Mouse (Mus musculus): ENCODE results near the gene Ppef1. TPM values are rescaled to one million over a fixed set of nuclear protein-coding genes. Genes with fewer than 3 reads are reported as not detected.

Ppef1 gene
- polyA plus RNA-seq, 1 experiment from 2014 or later = not detected

- H3K4me2 ChIP-seq = no peak overlapping the region
- DNase-seq (ENCODE audit: low spot score) (no peak), ATAC-seq (replicated peaks; ENCODE audit: low FRiP score) (no peak)
- no peaks in the 10 kb centered on the region for H3K4me1 ChIP-seq (replicated peaks; ENCODE audit: control insufficient read depth, insufficient read depth, low read length)
- no peak overlapping the region for H3K4me3 ChIP-seq (ENCODE audit: low read depth, low read length)
- no peaks in the 10 kb centered on the region for H3K27me3 ChIP-seq (replicated peaks; ENCODE audit: control insufficient read depth, insufficient read depth, low read length)
- no peak overlapping the region for H3K27ac ChIP-seq (ENCODE audit: low read depth, low read length)
- H3K9ac ChIP-seq (ENCODE audit: low read depth, low read length) = no peak overlapping the region
- no peaks in the 10 kb centered on the region for H3K36me3 ChIP-seq (ENCODE audit: control insufficient read depth, insufficient read depth, low read length)
- no peaks in the 10 kb centered on the region for H3K9me3 ChIP-seq (ENCODE audit: control insufficient read depth, low read length)
- 45% methylated on average over 1 of the region's 1 CpGs for WGBS
Observed at GRCm38 (mm10) chrX:160745399-160745798, 9.8 kb upstream of the Ppef1 start.

DNA sequence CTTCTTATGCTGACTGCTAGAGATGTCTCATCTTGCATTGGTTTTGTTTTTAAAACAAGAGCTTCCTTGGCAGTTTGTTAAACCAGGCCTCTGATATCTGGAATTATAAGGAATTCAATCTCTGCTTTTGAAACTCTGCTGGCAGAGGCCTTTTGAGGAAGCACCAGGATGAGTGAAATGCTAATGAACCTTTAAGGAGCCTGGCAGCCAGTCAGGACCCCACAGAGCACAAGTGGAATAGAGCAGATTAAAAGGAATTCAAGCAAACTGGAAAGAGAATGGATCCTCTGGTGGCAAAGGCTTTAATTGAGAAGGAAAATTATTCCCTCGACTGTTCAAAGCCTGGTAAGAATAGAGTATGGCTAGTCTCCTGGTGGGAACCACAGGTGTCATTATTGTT, 36.4 kb downstream of the Ppef1 start:
- Histone ChIP-seq H3K4me1 (replicated peaks; ENCODE audit: control insufficient read depth, insufficient read depth, low read length) (no peaks in the 10 kb centered on the region), H3K27ac (ENCODE audit: low read depth, low read length) (no peak overlapping the region), H3K9ac (ENCODE audit: low read depth, low read length) (no peak overlapping the region), H3K27me3 (replicated peaks; ENCODE audit: control insufficient read depth, insufficient read depth, low read length) (peaks cover 11% of the 10 kb centered on the region; the same call in 1 of the 2 replicates), H3K4me3 (ENCODE audit: low read depth, low read length) (no peak overlapping the region), H3K36me3 (ENCODE audit: control insufficient read depth, insufficient read depth, low read length) (no peaks in the 10 kb centered on the region), H3K4me2 (no peak overlapping the region), H3K9me3 (ENCODE audit: control insufficient read depth, low read length) (no peaks in the 10 kb centered on the region)
- WGBS = 50% methylated on average over 1 of the region's 1 CpGs
- DNase-seq (ENCODE audit: low spot score) (no peak), ATAC-seq (replicated peaks; ENCODE audit: low FRiP score) (no peak)

DNA sequence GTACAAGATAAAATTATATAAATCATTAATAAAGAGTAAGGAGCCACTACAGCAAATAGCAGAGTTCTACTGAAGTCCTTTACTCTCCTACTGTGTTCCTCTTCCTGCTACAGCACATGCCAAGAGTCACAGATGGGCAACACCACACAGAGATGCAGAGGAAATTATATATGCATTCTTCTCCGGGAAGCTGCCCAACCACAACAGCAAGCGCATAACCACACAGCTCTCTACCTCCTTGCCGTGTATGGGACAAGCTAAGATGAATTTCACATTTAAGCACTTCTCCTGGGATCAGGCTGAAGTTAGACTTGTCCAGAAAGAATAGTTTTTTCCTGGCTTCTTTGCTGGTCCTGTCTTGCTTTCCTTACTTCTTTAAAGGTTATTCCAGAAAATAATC, 44.0 kb downstream of the Ppef1 start:
- no peaks in the 10 kb centered on the region for H3K9me3 ChIP-seq (ENCODE audit: control insufficient read depth, low read length)
- no peak overlapping the region for H3K4me3 ChIP-seq (ENCODE audit: low read depth, low read length)
- peaks cover 2% of the 10 kb centered on the region; the same call in 1 of the 2 replicates for H3K27me3 ChIP-seq (replicated peaks; ENCODE audit: control insufficient read depth, insufficient read depth, low read length)
- H3K9ac ChIP-seq (ENCODE audit: low read depth, low read length) = no peak overlapping the region
- no peaks in the 10 kb centered on the region for H3K36me3 ChIP-seq (ENCODE audit: control insufficient read depth, insufficient read depth, low read length)
- 80% methylated on average over 3 of the region's 3 CpGs for WGBS
- no peak overlapping the region for H3K27ac ChIP-seq (ENCODE audit: low read depth, low read length)
- no peak for DNase-seq (ENCODE audit: low spot score)
- ATAC-seq (replicated peaks; ENCODE audit: low FRiP score) = no peak
- no peak overlapping the region for H3K4me2 ChIP-seq
- no peaks in the 10 kb centered on the region for H3K4me1 ChIP-seq (replicated peaks; ENCODE audit: control insufficient read depth, insufficient read depth, low read length)

DNA sequence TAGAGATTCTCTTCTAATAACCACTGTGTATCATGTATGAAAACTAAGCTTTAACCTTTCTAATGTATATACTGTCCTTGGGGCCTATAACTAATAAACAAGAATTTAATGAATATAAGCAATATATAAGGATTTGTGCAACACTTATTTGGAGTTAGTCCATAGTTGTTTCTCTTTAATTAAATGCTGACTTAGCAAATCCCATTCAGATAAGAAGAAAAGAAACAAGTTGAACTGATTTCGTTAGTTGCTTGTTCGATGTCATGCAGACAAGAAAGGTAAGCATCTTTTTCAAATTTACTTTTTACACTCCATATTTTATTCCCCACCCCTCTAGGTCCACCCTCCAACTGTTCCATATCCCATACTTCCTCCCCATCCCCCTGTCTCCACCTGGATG, 45.5 kb downstream of the Ppef1 start:
- H3K36me3 ChIP-seq (ENCODE audit: control insufficient read depth, insufficient read depth, low read length) = no peaks in the 10 kb centered on the region
- no peak for DNase-seq (ENCODE audit: low spot score)
- no peak overlapping the region for H3K4me3 ChIP-seq (ENCODE audit: low read depth, low read length)
- no peak overlapping the region for H3K9ac ChIP-seq (ENCODE audit: low read depth, low read length)
- peaks cover 2% of the 10 kb centered on the region; the same call in 1 of the 2 replicates for H3K27me3 ChIP-seq (replicated peaks; ENCODE audit: control insufficient read depth, insufficient read depth, low read length)
- WGBS = 86% methylated on average over 2 of the region's 2 CpGs
- H3K4me2 ChIP-seq = no peak overlapping the region
- ATAC-seq (replicated peaks; ENCODE audit: low FRiP score) = no peak
- no peaks in the 10 kb centered on the region for H3K4me1 ChIP-seq (replicated peaks; ENCODE audit: control insufficient read depth, insufficient read depth, low read length)
- H3K9me3 ChIP-seq (ENCODE audit: control insufficient read depth, low read length) = no peaks in the 10 kb centered on the region
- no peak overlapping the region for H3K27ac ChIP-seq (ENCODE audit: low read depth, low read length)

GRCm38 (mm10) chrX:160669992-160670391, 65.6 kb downstream of the Ppef1 start:
- Histone ChIP-seq H3K4me3 (ENCODE audit: low read depth, low read length) (no peak overlapping the region), H3K4me2 (no peak overlapping the region), H3K4me1 (replicated peaks; ENCODE audit: control insufficient read depth, insufficient read depth, low read length) (no peaks in the 10 kb centered on the region), H3K36me3 (ENCODE audit: control insufficient read depth, insufficient read depth, low read length) (no peaks in the 10 kb centered on the region), H3K9ac (ENCODE audit: low read depth, low read length) (no peak overlapping the region), H3K27ac (ENCODE audit: low read depth, low read length) (no peak overlapping the region), H3K27me3 (replicated peaks; ENCODE audit: control insufficient read depth, insufficient read depth, low read length) (peaks cover 2% of the 10 kb centered on the region; the same call in 1 of the 2 replicates), H3K9me3 (ENCODE audit: control insufficient read depth, low read length) (no peaks in the 10 kb centered on the region)
- DNase-seq (ENCODE audit: low spot score) = no peak
- ATAC-seq (replicated peaks; ENCODE audit: low FRiP score) = no peak
- 81% methylated on average over 1 of the region's 1 CpGs for WGBS

DNA sequence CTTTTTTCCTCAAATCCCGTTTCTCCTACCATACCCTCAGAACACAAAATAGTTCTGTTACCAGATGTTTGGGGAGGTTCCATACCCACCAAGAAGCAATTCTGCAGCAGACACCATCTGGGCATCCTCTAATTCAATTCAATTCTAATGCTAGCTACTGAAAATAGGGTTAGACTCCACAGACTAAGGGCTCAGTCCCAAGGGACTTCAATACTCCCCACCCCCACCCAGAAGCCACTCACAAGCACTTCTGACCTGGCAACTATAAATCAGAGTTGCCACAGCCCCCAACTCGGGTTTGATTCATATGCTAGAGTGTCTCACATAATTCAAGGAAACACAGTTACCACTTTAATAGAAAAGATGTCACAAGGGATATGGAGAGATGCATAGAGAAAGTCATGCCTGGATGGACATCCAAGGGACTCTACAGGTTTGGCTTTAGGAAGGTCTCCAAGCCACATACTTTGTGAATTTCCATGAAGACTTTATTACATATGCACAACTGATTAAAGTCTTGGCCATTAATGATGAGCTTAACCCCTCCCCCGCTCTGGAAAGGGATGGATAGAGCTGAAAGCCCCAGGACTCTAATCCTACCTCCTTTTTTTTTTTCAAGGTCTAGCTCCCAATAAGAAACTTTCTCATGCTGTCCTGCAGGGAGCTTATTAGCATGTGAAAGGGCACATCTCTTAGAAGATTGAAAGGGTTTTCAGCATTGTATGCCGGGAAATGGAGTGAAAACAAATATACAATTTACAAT, 124.5 kb downstream of the Ppef1 start:
- no peak overlapping the region for H3K27ac ChIP-seq (ENCODE audit: low read depth, low read length)
- ATAC-seq (replicated peaks; ENCODE audit: low FRiP score) (no peak), DNase-seq (ENCODE audit: low spot score) (no peak)
- H3K9ac ChIP-seq (ENCODE audit: low read depth, low read length) = no peak overlapping the region
- H3K36me3 ChIP-seq (ENCODE audit: control insufficient read depth, insufficient read depth, low read length) = no peaks in the 10 kb centered on the region
- no peaks in the 10 kb centered on the region; the same call in none of the 2 replicates for H3K27me3 ChIP-seq (replicated peaks; ENCODE audit: control insufficient read depth, insufficient read depth, low read length)
- no peaks in the 10 kb centered on the region for H3K4me1 ChIP-seq (replicated peaks; ENCODE audit: control insufficient read depth, insufficient read depth, low read length)
- H3K4me3 ChIP-seq (ENCODE audit: low read depth, low read length) = no peak overlapping the region
- H3K4me2 ChIP-seq = no peak overlapping the region
- no peaks in the 10 kb centered on the region for H3K9me3 ChIP-seq (ENCODE audit: control insufficient read depth, low read length)
- 53% methylated on average over 4 of the region's 4 CpGs for WGBS

- WGBS = 76% methylated on average over 2 of the region's 2 CpGs
- H3K36me3 ChIP-seq (ENCODE audit: control insufficient read depth, insufficient read depth, low read length) = no peaks in the 10 kb centered on the region
Observed at GRCm38 (mm10) chrX:160610482-160610881, 125.1 kb downstream of the Ppef1 start.

DNA sequence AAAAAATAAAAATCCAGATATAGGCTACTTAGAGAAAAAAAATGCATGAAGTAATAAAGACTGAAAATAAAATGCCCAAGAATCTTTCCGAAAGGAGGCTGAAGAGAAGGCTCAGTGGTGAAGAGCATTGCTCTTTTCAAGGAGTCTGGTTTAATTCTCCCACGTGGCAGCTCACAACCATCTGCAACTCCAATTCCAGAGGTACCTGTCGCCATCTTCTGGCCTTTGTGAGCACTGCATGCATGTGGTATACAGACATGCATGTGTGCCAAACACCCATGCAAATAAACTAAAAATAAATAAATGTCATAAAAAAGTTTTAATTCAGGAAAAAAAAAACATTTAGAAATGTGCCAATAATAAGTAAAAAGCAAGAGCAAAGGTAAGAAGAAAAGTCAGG, 125.7 kb downstream of the Ppef1 start:
- no peaks in the 10 kb centered on the region for H3K4me1 ChIP-seq (replicated peaks; ENCODE audit: control insufficient read depth, insufficient read depth, low read length)
- no peak overlapping the region for H3K9ac ChIP-seq (ENCODE audit: low read depth, low read length)
- no peak overlapping the region for H3K27ac ChIP-seq (ENCODE audit: low read depth, low read length)
- no peak for ATAC-seq (replicated peaks; ENCODE audit: low FRiP score)
- DNase-seq (ENCODE audit: low spot score) = no peak
- H3K36me3 ChIP-seq (ENCODE audit: control insufficient read depth, insufficient read depth, low read length) = no peaks in the 10 kb centered on the region
- H3K27me3 ChIP-seq (replicated peaks; ENCODE audit: control insufficient read depth, insufficient read depth, low read length) = peaks cover 2% of the 10 kb centered on the region
- H3K4me2 ChIP-seq = no peak overlapping the region
- no peak overlapping the region for H3K4me3 ChIP-seq (ENCODE audit: low read depth, low read length)
- no peaks in the 10 kb centered on the region for H3K9me3 ChIP-seq (ENCODE audit: control insufficient read depth, low read length)
- 30% methylated on average over 3 of the region's 3 CpGs for WGBS

More at GRCm38 (mm10) chrX:160610482-160610881, 125.1 kb downstream of the Ppef1 start:
- no peaks in the 10 kb centered on the region; the same call in none of the 2 replicates for H3K27me3 ChIP-seq (replicated peaks; ENCODE audit: control insufficient read depth, insufficient read depth, low read length)
- H3K9me3 ChIP-seq (ENCODE audit: control insufficient read depth, low read length) = no peaks in the 10 kb centered on the region
- H3K4me2 ChIP-seq = no peak overlapping the region
- no peak overlapping the region for H3K9ac ChIP-seq (ENCODE audit: low read depth, low read length)
- H3K4me1 ChIP-seq (replicated peaks; ENCODE audit: control insufficient read depth, insufficient read depth, low read length) = no peaks in the 10 kb centered on the region
- no peak for ATAC-seq (replicated peaks; ENCODE audit: low FRiP score)
- H3K4me3 ChIP-seq (ENCODE audit: low read depth, low read length) = no peak overlapping the region
- H3K27ac ChIP-seq (ENCODE audit: low read depth, low read length) = no peak overlapping the region
- DNase-seq (ENCODE audit: low spot score) = no peak

DNA sequence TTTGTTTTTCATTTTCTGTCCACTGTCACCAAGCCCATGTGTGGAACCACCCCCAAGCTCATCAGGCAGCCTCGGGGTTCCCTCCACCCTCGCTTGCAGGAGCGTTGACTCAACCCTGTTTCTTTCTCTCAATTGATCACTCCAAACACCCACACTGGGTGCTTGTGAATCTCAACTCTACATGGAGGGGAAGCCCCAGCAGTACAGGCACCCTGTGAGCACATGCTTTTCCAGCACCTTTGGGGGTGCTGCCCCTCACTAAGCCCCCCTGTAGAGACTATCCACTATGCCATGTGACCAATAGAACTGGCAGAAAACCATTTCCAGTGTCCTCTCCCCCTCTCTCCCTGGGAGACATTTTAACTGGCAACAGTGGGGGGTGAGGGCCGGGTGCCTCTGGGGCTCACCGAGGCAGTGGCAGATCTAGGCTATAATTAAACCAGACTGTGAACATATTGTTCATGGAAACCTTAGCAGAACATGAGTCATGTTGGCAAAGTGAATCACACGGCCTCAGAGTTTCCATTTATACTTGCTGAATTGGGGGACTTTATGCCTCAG, 131.5 kb downstream of the Ppef1 start:
- Histone ChIP-seq H3K4me3 (ENCODE audit: low read depth, low read length) (no peak overlapping the region), H3K27ac (ENCODE audit: low read depth, low read length) (no peak overlapping the region), H3K9me3 (ENCODE audit: control insufficient read depth, low read length) (no peaks in the 10 kb centered on the region), H3K36me3 (ENCODE audit: control insufficient read depth, insufficient read depth, low read length) (no peaks in the 10 kb centered on the region), H3K4me1 (replicated peaks; ENCODE audit: control insufficient read depth, insufficient read depth, low read length) (no peaks in the 10 kb centered on the region), H3K27me3 (replicated peaks; ENCODE audit: control insufficient read depth, insufficient read depth, low read length) (peaks cover 8% of the 10 kb centered on the region; the same call in 1 of the 2 replicates), H3K4me2 (no peak overlapping the region), H3K9ac (ENCODE audit: low read depth, low read length) (no peak overlapping the region)
- DNase-seq (ENCODE audit: low spot score) = no peak
- no peak for ATAC-seq (replicated peaks; ENCODE audit: low FRiP score)
- WGBS = 55% methylated on average over 6 of the region's 6 CpGs
